Mouse (Mus musculus) central nervous system, embryonic 14 days (tissue): ENCODE data around the gene Crct1. TPM values are rescaled to one million over a fixed set of nuclear protein-coding genes. Genes with fewer than 3 reads are reported as not detected.

Experiments used
- polyA plus RNA-seq: library from polyadenylated mRNA; depleted of rRNA; stranded (reverse); fragments of >200 nt; gene quantifications from 2 replicates; pipeline ENCODE4 v1.2.3, GENCODE M21; 2012; rRNA removed

Gene Crct1
- polyA plus RNA-seq: 0.37 and 0.51 TPM in 2 replicates

DNA sequence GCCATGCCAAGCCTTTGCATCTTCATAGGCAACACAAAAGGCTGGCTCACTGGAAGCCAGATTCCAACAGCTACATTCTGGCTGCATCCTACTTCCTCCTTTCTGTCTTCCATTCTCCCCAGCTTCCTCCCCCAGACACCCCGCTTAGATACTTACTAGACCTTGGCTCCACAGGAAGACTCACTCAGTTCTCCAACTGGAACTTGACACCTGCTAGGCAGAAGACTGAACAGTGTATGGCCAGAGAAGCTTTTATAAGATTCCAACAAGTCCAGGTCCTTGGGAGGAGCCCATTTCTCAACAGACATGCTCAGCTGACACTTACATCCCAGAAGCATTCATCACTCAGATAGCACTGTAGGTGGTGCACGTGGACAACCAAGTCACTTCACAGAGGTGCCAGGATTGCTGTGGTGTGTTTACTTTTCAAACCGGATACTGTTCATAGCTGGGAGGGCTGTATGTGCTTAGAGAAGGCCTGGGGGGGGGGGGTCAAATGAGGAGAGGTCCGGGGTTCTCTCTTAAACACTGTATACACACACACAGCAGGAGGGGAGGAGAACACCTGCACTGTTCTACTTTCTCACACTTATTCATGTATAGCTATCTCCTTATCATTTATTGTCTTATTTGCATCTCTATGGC, at the start of gene Crct1:
Gene Crct1, minus strand, starts transcription at position 228 of the 645 bp plus-strand sequence.

DNA sequence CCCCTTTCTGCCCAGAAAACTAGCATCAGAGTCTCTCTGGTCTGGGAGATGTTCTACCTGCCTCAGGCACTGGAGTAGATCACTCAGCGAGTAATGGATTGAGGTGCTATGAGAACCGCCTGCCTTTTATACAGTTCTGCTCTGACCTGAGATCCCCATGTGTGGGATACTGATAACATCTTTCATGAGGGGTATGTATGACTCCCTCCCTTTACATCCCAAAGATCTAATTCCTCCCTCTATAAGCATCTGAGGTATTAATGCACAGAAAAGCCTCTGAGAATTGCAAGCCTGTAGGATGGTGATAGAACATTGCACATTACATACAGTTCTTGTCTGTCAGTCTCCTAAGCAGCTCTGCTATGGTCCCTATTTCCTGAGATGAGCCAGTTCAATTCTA, 3.5 kb upstream of the Crct1 start, which contains the start of gene Lce1m:
Gene Lce1m, minus strand, starts transcription at position 101 of the 400 bp plus-strand sequence.

DNA sequence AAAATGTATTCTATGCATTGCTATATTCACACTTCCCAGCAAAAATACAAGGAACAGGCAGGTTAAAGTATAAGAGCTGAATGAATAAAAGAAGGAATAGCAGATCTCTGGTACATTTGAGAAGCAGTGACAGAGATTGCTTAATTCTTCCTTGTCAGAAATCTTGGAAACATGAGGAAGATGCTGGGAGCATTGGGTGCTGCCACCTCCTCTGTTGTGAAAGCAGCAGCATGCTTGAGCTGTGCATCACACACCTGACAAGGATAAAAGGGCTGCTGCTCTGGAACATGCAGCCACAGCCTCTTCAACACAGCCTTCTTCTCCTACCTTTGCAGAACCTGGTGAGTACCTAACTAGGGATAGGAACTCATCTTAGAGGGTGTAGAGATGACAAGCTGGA, 23.6 kb downstream of the Crct1 start, which contains the start of gene Lce3f:
Gene Lce3f, plus strand, starts transcription at position 301 of the 400 bp plus-strand sequence.

DNA sequence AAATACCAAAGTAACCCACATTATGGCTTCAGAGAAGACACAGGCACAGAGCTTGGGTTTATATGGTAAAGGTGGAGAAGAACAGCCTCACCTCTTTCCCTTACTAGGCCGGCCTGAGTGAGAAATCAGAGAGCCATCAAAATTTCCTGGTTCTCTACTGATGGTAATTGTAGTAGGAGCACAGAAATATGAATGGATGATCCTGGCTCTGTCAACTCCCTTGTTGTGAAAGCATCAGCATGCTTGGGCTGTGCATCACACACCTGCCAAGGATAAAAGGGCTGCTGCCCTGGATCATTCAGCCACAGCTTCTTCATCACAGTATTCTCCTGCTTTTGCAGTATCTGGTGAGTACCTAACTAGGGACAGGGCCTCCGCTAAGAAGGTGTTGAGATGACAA, 48.7 kb downstream of the Crct1 start, which contains the start of gene Lce3e:
Gene Lce3e, plus strand, starts transcription at position 301 of the 400 bp plus-strand sequence.

Other genes starting within 250 kb of the Crct1 start
- not detected in 2 replicates for gene Lce1i, start 236.8 kb downstream of the Crct1 start, polyA plus RNA-seq
- not detected in 2 replicates for gene Lce1j, start 225.2 kb downstream of the Crct1 start, polyA plus RNA-seq
- not detected in 2 replicates for gene Lce1k, start 207.8 kb downstream of the Crct1 start, polyA plus RNA-seq
- gene Kprp, start 188.4 kb downstream of the Crct1 start, polyA plus RNA-seq: not detected in 2 replicates
- not detected in 2 replicates for gene Lce1l, start 164.4 kb downstream of the Crct1 start, polyA plus RNA-seq
- gene 2310050C09Rik, start 145.5 kb downstream of the Crct1 start, polyA plus RNA-seq: not detected in 2 replicates
- not detected in 2 replicates for gene Lce3a, start 89.5 kb downstream of the Crct1 start, polyA plus RNA-seq
- not detected in 2 replicates for gene Lce3b, start 82.7 kb downstream of the Crct1 start, polyA plus RNA-seq
- not detected in 2 replicates for gene Lce3c, start 71.2 kb downstream of the Crct1 start, polyA plus RNA-seq
- not detected in 2 replicates for gene Lce3d, start 58.3 kb downstream of the Crct1 start, polyA plus RNA-seq
- gene Lce3e, start 48.6 kb downstream of the Crct1 start, polyA plus RNA-seq: not detected in 2 replicates
- not detected in 2 replicates for gene Lce3f, start 23.5 kb downstream of the Crct1 start, polyA plus RNA-seq
- gene Lce1m, start 3.4 kb upstream of the Crct1 start, polyA plus RNA-seq: not detected in 2 replicates
- gene Gm4858, start 53.1 kb upstream of the Crct1 start, polyA plus RNA-seq: not detected in 2 replicates
- gene Crnn, start 129.1 kb upstream of the Crct1 start, polyA plus RNA-seq: not detected in 2 replicates
- gene Flg2, start 181.6 kb upstream of the Crct1 start, polyA plus RNA-seq: not detected in 2 replicates